Mouse (Mus musculus) forebrain, embryonic 13.5 days (tissue): ENCODE results near the gene Pdzrn4. TPM values are rescaled to one million over a fixed set of nuclear protein-coding genes. Genes with fewer than 3 reads are reported as not detected.

Experiments used
- ATAC-seq: fragments of 200-750 bp; cut with Nextera tagmentation; 2 replicates; pipeline ENCODE4 v1.8.0; 2017
- H3K27ac ChIP-seq: fragments of 300-500 bp; sonication (generic); 2 replicates; pipeline ENCODE4 v1.5.1; 2015; ENCODE audit warnings: inconsistent platforms, mild to moderate bottlenecking, moderate library complexity
- H3K27me3 ChIP-seq: fragments of 300-500 bp; sonication (generic); 2 replicates; pipeline ENCODE4 v1.6.1; 2015; ENCODE audit warnings: mild to moderate bottlenecking, inconsistent platforms
- H3K36me3 ChIP-seq: fragments of 300-500 bp; sonication (generic); 2 replicates; pipeline ENCODE4 v1.6.1; 2015; ENCODE audit warnings: mild to moderate bottlenecking, inconsistent platforms; ENCODE audit not compliant: poor library complexity, severe bottlenecking
- H3K4me1 ChIP-seq: fragments of 300-500 bp; sonication (generic); 2 replicates; pipeline ENCODE4 v1.6.1; 2015; ENCODE audit warnings: inconsistent platforms
- H3K4me2 ChIP-seq: fragments of 300-500 bp; sonication (generic); 2 replicates; pipeline ENCODE4 v1.6.1; 2015; ENCODE audit warnings: inconsistent platforms, mild to moderate bottlenecking, moderate library complexity
- H3K4me3 ChIP-seq: fragments of 300-500 bp; sonication (generic); 2 replicates; pipeline ENCODE4 v1.5.1; 2015; ENCODE audit warnings: mild to moderate bottlenecking, inconsistent platforms
- H3K9ac ChIP-seq: fragments of 300-500 bp; sonication (generic); 2 replicates; pipeline ENCODE4 v1.6.1; 2015; ENCODE audit warnings: mild to moderate bottlenecking, inconsistent platforms
- H3K9me3 ChIP-seq: fragments of 300-500 bp; sonication (generic); replicated peaks from 2 replicates; pipeline ENCODE4 v1.6.1; 2016; ENCODE audit warnings: inconsistent platforms
- WGBS: fragments of 180-500 bp; shearing (Covaris S2); methylation state at CpG from one replicate; pipeline ENCODE4 v1.1.7; 2015; 5-methylcytosine and 5-hydroxymethylcytosine counted together
- polyA plus RNA-seq: library from polyadenylated mRNA; unstranded; fragments of >200 nt; fragmentation: Nextera tagmentation; extraction: Ambion mirVana; gene quantifications from 2 replicates; pipeline ENCODE4 v1.2.1, GENCODE M21; 2015

Gene Pdzrn4
- polyA plus RNA-seq, 1 experiment from 2014 or later = 10.3 TPM

GRCm38 (mm10) chr15:92558592-92558991 lies 161.9 kb downstream of the Pdzrn4 start:
- H3K36me3 ChIP-seq = no peaks in the 10 kb centered on the region
- ATAC-seq = no peak
- no peaks in the 10 kb centered on the region for H3K27me3 ChIP-seq
- H3K9me3 ChIP-seq = no peaks in the 10 kb centered on the region
- WGBS = 82% methylated on average over 5 of the region's 5 CpGs
- H3K4me2 ChIP-seq = no peak overlapping the region
- H3K4me1 ChIP-seq = no peaks in the 10 kb centered on the region
- H3K9ac ChIP-seq = no peak overlapping the region
- H3K27ac ChIP-seq = no peak overlapping the region
- H3K4me3 ChIP-seq = no peak overlapping the region

DNA sequence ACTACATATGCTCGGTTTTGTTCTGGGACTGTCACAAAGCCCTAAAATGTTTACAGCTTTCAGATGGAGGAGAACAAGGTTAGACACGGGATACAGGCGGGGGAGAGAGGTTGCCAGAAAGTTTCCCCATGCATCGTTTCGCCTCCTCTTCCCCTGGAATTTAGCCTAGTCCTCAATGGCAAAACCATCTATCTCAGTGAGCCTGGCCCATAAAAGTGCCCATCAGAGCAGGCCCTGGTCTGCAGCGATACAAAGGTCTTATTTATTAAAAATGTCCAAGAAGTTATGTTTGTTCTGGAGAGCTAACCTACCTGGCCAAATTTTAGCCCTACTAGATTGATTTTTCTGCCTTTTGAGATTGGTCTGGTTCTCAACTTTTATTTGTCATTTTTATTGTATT lies 165.5 kb downstream of the Pdzrn4 start:
- WGBS = 85% methylated on average over 6 of the region's 6 CpGs
- Histone ChIP-seq H3K27ac (no peak overlapping the region), H3K9ac (no peak overlapping the region), H3K36me3 (no peaks in the 10 kb centered on the region), H3K4me1 (no peaks in the 10 kb centered on the region), H3K9me3 (no peaks in the 10 kb centered on the region), H3K4me3 (no peak overlapping the region), H3K27me3 (no peaks in the 10 kb centered on the region), H3K4me2 (no peak overlapping the region)
- no peak for ATAC-seq

- no peaks in the 10 kb centered on the region; the same call in 1 of the 2 replicates for H3K9me3 ChIP-seq
- H3K27ac ChIP-seq = no peak overlapping the region
- H3K4me1 ChIP-seq = no peaks in the 10 kb centered on the region
- no peaks in the 10 kb centered on the region for H3K27me3 ChIP-seq
- H3K9ac ChIP-seq = no peak overlapping the region
- H3K4me3 ChIP-seq = no peak overlapping the region
- no peak for ATAC-seq
- no peaks in the 10 kb centered on the region for H3K36me3 ChIP-seq
- H3K4me2 ChIP-seq = no peak overlapping the region
- WGBS = 82% methylated on average over 2 of the region's 2 CpGs
Observed at GRCm38 (mm10) chr15:92563576-92563975, 166.9 kb downstream of the Pdzrn4 start.

- ATAC-seq = peak; percentile 76
Observed at GRCm38 (mm10) chr15:92570526-92571243, 174.0 kb downstream of the Pdzrn4 start.

GRCm38 (mm10) chr15:92571244-92571539 lies 174.5 kb downstream of the Pdzrn4 start:
- Histone ChIP-seq H3K9ac (no peak overlapping the region), H3K27me3 (no peaks in the 10 kb centered on the region; the same call in 1 of the 2 replicates), H3K4me1 (peaks cover 13% of the 10 kb centered on the region), H3K36me3 (no peaks in the 10 kb centered on the region), H3K4me3 (no peak overlapping the region), H3K4me2 (no peak overlapping the region), H3K9me3 (no peaks in the 10 kb centered on the region; the same call in 1 of the 2 replicates), H3K27ac (peak overlapping the region; percentile 20; the same call in 1 of the 2 replicates)
- 34% methylated on average over 5 of the region's 5 CpGs for WGBS
- ATAC-seq = peak; percentile 45; the same call in 1 of the 2 replicates

More at GRCm38 (mm10) chr15:92570526-92571243, 174.0 kb downstream of the Pdzrn4 start:
- Histone ChIP-seq H3K36me3 (no peaks in the 10 kb centered on the region), H3K9ac (no peak overlapping the region), H3K9me3 (no peaks in the 10 kb centered on the region; the same call in 1 of the 2 replicates), H3K4me1 (peaks cover 13% of the 10 kb centered on the region), H3K27ac (peak overlapping the region; percentile 20; the same call in 1 of the 2 replicates), H3K27me3 (no peaks in the 10 kb centered on the region; the same call in 1 of the 2 replicates), H3K4me2 (no peak overlapping the region), H3K4me3 (no peak overlapping the region)
- WGBS = 49% methylated on average over 3 of the region's 3 CpGs

DNA sequence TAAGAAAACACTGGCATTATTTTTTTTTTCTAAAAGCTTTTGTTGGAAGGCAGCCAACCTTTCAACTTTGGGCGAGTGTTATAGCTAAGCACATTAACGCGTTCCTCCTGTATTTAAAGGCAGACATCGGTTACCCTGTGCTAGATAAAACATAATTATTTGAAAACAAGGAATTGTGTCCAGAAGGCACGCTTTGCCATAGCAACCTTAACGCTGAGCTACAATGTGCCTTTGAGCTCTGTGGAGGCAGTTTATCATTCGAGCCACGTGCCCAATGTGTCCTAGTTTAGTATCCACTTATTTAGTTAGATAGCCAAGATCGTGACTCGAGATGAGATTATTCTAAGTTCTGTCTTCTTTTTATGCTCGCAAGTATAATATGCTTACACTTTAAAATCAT lies 180.8 kb downstream of the Pdzrn4 start:
- Histone ChIP-seq H3K27me3 (peaks cover 5% of the 10 kb centered on the region; the same call in 1 of the 2 replicates), H3K27ac (no peak overlapping the region), H3K4me1 (peaks cover 25% of the 10 kb centered on the region), H3K9me3 (no peaks in the 10 kb centered on the region), H3K4me2 (peak overlapping the region; percentile 22; the same call in 1 of the 2 replicates), H3K4me3 (no peak overlapping the region), H3K36me3 (no peaks in the 10 kb centered on the region), H3K9ac (no peak overlapping the region)
- peak; percentile 74 for ATAC-seq
- 21% methylated on average over 11 of the region's 11 CpGs for WGBS

DNA sequence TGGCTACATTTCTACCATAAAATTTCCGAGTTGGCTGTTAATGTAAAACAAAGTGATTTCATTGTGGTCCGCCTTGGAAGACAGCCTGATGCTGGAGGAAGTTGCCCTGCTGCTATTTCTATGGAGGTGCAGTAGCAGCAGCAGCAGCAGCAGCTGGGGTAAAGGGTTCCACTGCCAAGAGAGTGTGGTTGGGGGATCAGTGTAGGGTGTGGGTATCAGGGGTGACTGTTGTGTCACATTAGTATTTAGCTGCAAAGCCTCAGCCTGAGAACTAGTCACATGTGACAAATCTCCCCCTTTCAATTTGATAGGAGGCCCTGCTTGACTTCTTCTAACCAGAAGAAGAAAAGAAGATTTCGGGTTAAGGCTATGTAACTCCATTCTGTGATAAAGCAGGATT lies 183.5 kb downstream of the Pdzrn4 start:
- Histone ChIP-seq H3K4me1 (peaks cover 25% of the 10 kb centered on the region), H3K4me3 (no peak overlapping the region), H3K4me2 (no peak overlapping the region), H3K36me3 (no peaks in the 10 kb centered on the region), H3K9me3 (no peaks in the 10 kb centered on the region), H3K27me3 (peaks cover 5% of the 10 kb centered on the region; the same call in 1 of the 2 replicates), H3K27ac (no peak overlapping the region), H3K9ac (no peak overlapping the region)
- no peak for ATAC-seq
- 43% methylated on average over 3 of the region's 3 CpGs for WGBS

DNA sequence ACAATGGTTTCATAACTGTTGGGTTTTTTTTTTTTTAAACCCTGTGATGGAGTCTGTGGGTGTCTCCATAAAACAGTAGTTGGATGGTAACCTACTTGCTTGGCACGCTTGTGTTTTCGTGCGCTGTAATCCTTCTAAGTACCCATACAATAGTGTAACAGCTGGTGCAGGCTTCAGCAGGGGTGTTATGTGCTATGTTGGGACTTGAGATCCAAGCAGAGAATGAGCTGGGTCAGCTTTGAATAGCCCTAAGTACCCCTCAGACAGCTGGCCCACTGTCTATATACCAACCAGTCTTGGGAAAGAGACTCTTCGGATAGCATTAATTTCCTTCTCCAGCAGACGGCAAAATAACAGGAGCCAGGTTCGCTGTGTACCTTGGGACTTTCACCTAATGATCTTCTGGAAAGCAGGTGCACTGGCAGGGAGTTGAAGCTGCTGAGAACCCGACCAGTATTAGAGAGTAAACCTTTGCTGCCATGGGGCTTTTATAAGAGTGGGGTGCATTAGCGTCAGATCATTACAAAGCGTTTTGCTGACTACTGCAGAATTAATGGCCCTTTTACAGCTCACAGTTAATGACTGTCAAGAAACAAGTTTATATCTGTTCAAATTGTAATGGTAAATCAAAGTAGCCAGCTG lies 184.2 kb downstream of the Pdzrn4 start:
- peaks cover 5% of the 10 kb centered on the region; the same call in 1 of the 2 replicates for H3K27me3 ChIP-seq
- 27% methylated on average over 9 of the region's 9 CpGs for WGBS
- peak overlapping the region; percentile 24; the same call in 1 of the 2 replicates for H3K4me2 ChIP-seq
- H3K36me3 ChIP-seq = no peaks in the 10 kb centered on the region
- ATAC-seq = peak; percentile 77; the same call in 1 of the 2 replicates
- peak overlapping the region; percentile 25; the same call in 1 of the 2 replicates for H3K27ac ChIP-seq
- H3K4me1 ChIP-seq = peaks cover 25% of the 10 kb centered on the region
- no peaks in the 10 kb centered on the region for H3K9me3 ChIP-seq
- H3K9ac ChIP-seq = no peak overlapping the region
- H3K4me3 ChIP-seq = no peak overlapping the region

- H3K4me2 ChIP-seq = no peak overlapping the region
Observed at GRCm38 (mm10) chr15:92584357-92585138, 187.9 kb downstream of the Pdzrn4 start.

DNA sequence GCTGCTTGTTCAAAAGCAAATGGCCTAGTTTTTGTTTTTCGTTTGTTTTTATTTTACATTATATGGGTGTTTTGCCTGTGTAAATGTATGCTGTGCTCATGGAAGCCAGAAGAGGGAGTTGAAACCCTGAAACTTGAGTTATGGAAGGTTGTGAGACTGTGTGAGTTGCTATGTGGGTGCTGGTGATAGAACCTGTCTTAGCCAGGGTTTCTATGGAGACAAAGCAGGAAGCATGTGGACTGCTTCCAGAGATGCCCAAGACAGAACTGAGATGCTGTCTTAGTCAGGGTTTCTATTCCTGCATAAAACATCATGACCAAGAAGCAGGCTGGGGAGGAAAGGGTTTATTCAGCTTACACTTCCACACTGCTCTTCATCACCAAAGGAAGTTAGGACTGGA lies 190.8 kb downstream of the Pdzrn4 start:
- no peak for ATAC-seq
- no peak overlapping the region for H3K4me2 ChIP-seq
- no peaks in the 10 kb centered on the region for H3K4me1 ChIP-seq
- no peak overlapping the region for H3K4me3 ChIP-seq
- no peaks in the 10 kb centered on the region for H3K9me3 ChIP-seq
- WGBS = 82% methylated on average over 1 of the region's 1 CpGs
- H3K36me3 ChIP-seq = no peaks in the 10 kb centered on the region
- no peaks in the 10 kb centered on the region for H3K27me3 ChIP-seq
- H3K27ac ChIP-seq = no peak overlapping the region
- H3K9ac ChIP-seq = no peak overlapping the region

More at GRCm38 (mm10) chr15:92584357-92585138, 187.9 kb downstream of the Pdzrn4 start:
- H3K4me3 ChIP-seq = no peak overlapping the region
- no peak overlapping the region for H3K27ac ChIP-seq
- no peak for ATAC-seq
- H3K9me3 ChIP-seq = no peaks in the 10 kb centered on the region
- WGBS = 86% methylated on average over 14 of the region's 14 CpGs
- no peaks in the 10 kb centered on the region for H3K36me3 ChIP-seq
- H3K9ac ChIP-seq = no peak overlapping the region
- H3K27me3 ChIP-seq = no peaks in the 10 kb centered on the region
- H3K4me1 ChIP-seq = peaks cover 16% of the 10 kb centered on the region

DNA sequence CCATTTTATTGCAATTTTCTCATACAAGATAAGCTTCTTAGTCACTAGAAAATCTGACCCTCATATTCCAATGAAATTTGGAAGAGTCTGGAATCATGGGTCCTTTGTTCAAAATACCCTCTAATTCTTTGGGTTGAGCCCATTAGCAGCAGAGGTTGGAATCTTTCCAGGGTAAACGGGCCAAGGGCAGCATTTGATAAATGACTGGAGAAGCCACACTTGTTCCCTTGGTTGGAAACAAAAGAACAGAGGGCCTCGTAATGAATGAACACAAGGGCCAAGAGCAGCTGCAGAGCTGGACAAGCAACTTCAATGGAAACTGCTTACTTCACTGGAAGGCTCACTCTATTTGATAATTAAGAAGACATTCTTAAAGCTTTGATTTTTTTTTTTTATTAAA lies 198.0 kb downstream of the Pdzrn4 start:
- H3K36me3 ChIP-seq = no peaks in the 10 kb centered on the region
- H3K9ac ChIP-seq = no peak overlapping the region
- peaks cover 42% of the 10 kb centered on the region for H3K4me1 ChIP-seq
- no peak overlapping the region for H3K4me2 ChIP-seq
- H3K9me3 ChIP-seq = no peaks in the 10 kb centered on the region
- no peak overlapping the region for H3K27ac ChIP-seq
- no peak for ATAC-seq
- 6% methylated on average over 2 of the region's 2 CpGs for WGBS
- H3K4me3 ChIP-seq = no peak overlapping the region
- H3K27me3 ChIP-seq = no peaks in the 10 kb centered on the region
